Mouse (Mus musculus): ENCODE measurements around the gene Stat2.

- TF ChIP-seq CTCF (IDR thresholded peaks at IDR 0.05; ENCODE audit: low read depth) = no peak
- TF ChIP-seq EP300 (IDR thresholded peaks at IDR 0.05; ENCODE audit: low read depth) = peak; percentile 85
Measured at GRCm38 (mm10) chr10:128336597-128336996, 66.2 kb downstream of the Stat2 start.

Measured in liver, postnatal 0 days (tissue).